Mouse (Mus musculus) intestine, embryonic 14.5 days (tissue): Measurements from ENCODE around the gene Atp1a3. TPM values are rescaled to one million over a fixed set of nuclear protein-coding genes. Genes with fewer than 3 reads are reported as not detected.

Experiments
- ATAC-seq: fragments of 200-750 bp; cut with Nextera tagmentation; replicated peaks from 2 replicates; pipeline ENCODE4 v1.8.0; 2017; ENCODE audit warnings: low read depth, moderate number of reproducible peaks, moderate TSS enrichment, moderate library complexity; ENCODE audit not compliant: low FRiP score, low TSS enrichment
- DNase-seq: peaks from one replicate; pipeline ENCODE4 v3.0.0-alpha.2; 2018; ENCODE audit warnings: low spot score
- H3K27ac ChIP-seq: fragments of 300-500 bp; sonication (generic); 2 replicates; pipeline ENCODE4 v1.5.1; 2014; ENCODE audit warnings: low read depth, mild to moderate bottlenecking, control low read depth
- H3K27me3 ChIP-seq: fragments of 300-500 bp; sonication (generic); replicated peaks from 2 replicates; pipeline ENCODE4 v1.6.1; 2014; ENCODE audit warnings: low read length, control low read depth; ENCODE audit not compliant: control insufficient read depth, insufficient read depth
- H3K36me3 ChIP-seq: fragments of 300-500 bp; sonication (generic); 2 replicates; pipeline ENCODE4 v1.6.1; 2014; ENCODE audit warnings: low read length, control low read depth; ENCODE audit not compliant: control insufficient read depth, insufficient read depth
- H3K4me1 ChIP-seq: fragments of 300-500 bp; sonication (generic); replicated peaks from 2 replicates; pipeline ENCODE4 v1.6.1; 2014; ENCODE audit warnings: low read length, control low read depth, mixed read lengths; ENCODE audit not compliant: control insufficient read depth, insufficient read depth
- H3K4me2 ChIP-seq: fragments of 300-500 bp; sonication (generic); 2 replicates; pipeline ENCODE4 v1.6.1; 2014; ENCODE audit warnings: low read length
- H3K4me3 ChIP-seq: fragments of 300-500 bp; sonication (generic); 2 replicates; pipeline ENCODE4 v1.5.1; 2014; ENCODE audit warnings: low read depth, low read length, control low read depth, mixed read lengths
- H3K9ac ChIP-seq: fragments of 300-500 bp; sonication (generic); 2 replicates; pipeline ENCODE4 v1.6.1; 2014; ENCODE audit warnings: mild to moderate bottlenecking, low read length
- H3K9me3 ChIP-seq: fragments of 300-500 bp; sonication (generic); 2 replicates; pipeline ENCODE4 v1.6.1; 2016; ENCODE audit warnings: low read length, control low read depth; ENCODE audit not compliant: control insufficient read depth
- WGBS: fragments of 180-500 bp; shearing (Covaris S2); extraction: QIAGEN DNeasy Blood & Tissue Kit; methylation state at CpG from one replicate; pipeline ENCODE4 v1.1.7; 2014; 5-methylcytosine and 5-hydroxymethylcytosine counted together
- polyA plus RNA-seq: library from polyadenylated mRNA; unstranded; fragments of >200 nt; fragmentation: Nextera tagmentation; extraction: Ambion mirVana; gene quantifications from 2 replicates; pipeline ENCODE4 v1.2.1, GENCODE M21; 2014

Gene Atp1a3
- polyA plus RNA-seq, 1 experiment from 2014 or later: 4.1 TPM

GRCm38 (mm10) chr7:24964897-24965535 lies 40.7 kb downstream of the Atp1a3 start:
- DNase-seq: peak; percentile 92
- no peak for ATAC-seq
- no peaks in the 10 kb centered on the region for H3K27me3 ChIP-seq
- H3K27ac ChIP-seq: no peak overlapping the region
- no peak overlapping the region for H3K9ac ChIP-seq
- no peaks in the 10 kb centered on the region for H3K4me1 ChIP-seq
- H3K4me3 ChIP-seq: no peak overlapping the region
- H3K36me3 ChIP-seq: no peaks in the 10 kb centered on the region
- no peak overlapping the region for H3K4me2 ChIP-seq
- 11% methylated on average over 5 of the region's 5 CpGs for WGBS
- no peaks in the 10 kb centered on the region for H3K9me3 ChIP-seq

GRCm38 (mm10) chr7:24964288-24964687 lies 41.5 kb downstream of the Atp1a3 start:
- ATAC-seq: no peak
- H3K4me2 ChIP-seq: no peak overlapping the region
- no peaks in the 10 kb centered on the region for H3K36me3 ChIP-seq
- no peak overlapping the region for H3K9ac ChIP-seq
- WGBS: 65% methylated on average over 2 of the region's 2 CpGs
- no peak for DNase-seq
- no peaks in the 10 kb centered on the region for H3K4me1 ChIP-seq
- no peaks in the 10 kb centered on the region for H3K9me3 ChIP-seq
- H3K27ac ChIP-seq: no peak overlapping the region
- H3K4me3 ChIP-seq: no peak overlapping the region
- H3K27me3 ChIP-seq: no peaks in the 10 kb centered on the region

GRCm38 (mm10) chr7:24955226-24955625 lies 50.5 kb downstream of the Atp1a3 start:
- 0 out of 2 replicates have a peak overlapping the region, but pooled peaks have one; percentile 11 for H3K9ac ChIP-seq
- ATAC-seq: no peak
- H3K4me3 ChIP-seq: peak overlapping the region; percentile 37

GRCm38 (mm10) chr7:24954450-24954849 lies 51.3 kb downstream of the Atp1a3 start:
- ATAC-seq: no peak
- 0 out of 2 replicates have a peak overlapping the region, but pooled peaks have one; percentile 12 for H3K9ac ChIP-seq
- H3K4me3 ChIP-seq: peak overlapping the region; percentile 37
- 0 out of 2 replicates have a peak, but pooled peaks cover 3% of the 10 kb centered on the region for H3K9me3 ChIP-seq
- no peaks in the 10 kb centered on the region for H3K36me3 ChIP-seq
- no peak overlapping the region for H3K27ac ChIP-seq
- H3K4me2 ChIP-seq: peak overlapping the region; percentile 60
- 0 out of 2 replicates have a peak, but pooled peaks cover 9% of the 10 kb centered on the region for H3K4me1 ChIP-seq
- peaks cover 76% of the 10 kb centered on the region for H3K27me3 ChIP-seq
- 2% methylated on average over 18 of the region's 30 CpGs for WGBS
- DNase-seq: no peak

More at GRCm38 (mm10) chr7:24955226-24955625, 50.5 kb downstream of the Atp1a3 start:
- Histone ChIP-seq H3K9me3 (0 out of 2 replicates have a peak, but pooled peaks cover 3% of the 10 kb centered on the region), H3K4me2 (peak overlapping the region; percentile 60), H3K27me3 (peaks cover 68% of the 10 kb centered on the region), H3K36me3 (no peaks in the 10 kb centered on the region), H3K27ac (no peak overlapping the region), H3K4me1 (0 out of 2 replicates have a peak, but pooled peaks cover 9% of the 10 kb centered on the region)
- 1% methylated on average over 32 of the region's 33 CpGs for WGBS
- DNase-seq: no peak

GRCm38 (mm10) chr7:24953966-24954365 lies 51.8 kb downstream of the Atp1a3 start:
- no peaks in the 10 kb centered on the region for H3K36me3 ChIP-seq
- ATAC-seq: no peak
- peaks cover 81% of the 10 kb centered on the region for H3K27me3 ChIP-seq
- 0 out of 2 replicates have a peak overlapping the region, but pooled peaks have one; percentile 12 for H3K9ac ChIP-seq
- peak overlapping the region; percentile 60 for H3K4me2 ChIP-seq
- H3K9me3 ChIP-seq: 0 out of 2 replicates have a peak, but pooled peaks cover 3% of the 10 kb centered on the region
- DNase-seq: no peak
- 0 out of 2 replicates have a peak, but pooled peaks cover 9% of the 10 kb centered on the region for H3K4me1 ChIP-seq
- H3K4me3 ChIP-seq: peak overlapping the region; percentile 37
- 1% methylated on average over 23 of the region's 24 CpGs for WGBS
- no peak overlapping the region for H3K27ac ChIP-seq

GRCm38 (mm10) chr7:24949958-24950623 lies 55.7 kb downstream of the Atp1a3 start:
- Histone ChIP-seq H3K36me3 (no peaks in the 10 kb centered on the region), H3K4me3 (no peak overlapping the region), H3K9me3 (no peaks in the 10 kb centered on the region), H3K27ac (no peak overlapping the region), H3K4me1 (0 out of 2 replicates have a peak, but pooled peaks cover 6% of the 10 kb centered on the region), H3K9ac (no peak overlapping the region), H3K4me2 (no peak overlapping the region), H3K27me3 (peaks cover 97% of the 10 kb centered on the region)
- 2% methylated on average over 8 of the region's 8 CpGs for WGBS
- peak; percentile 93 for DNase-seq
- ATAC-seq: peak; percentile 47

GRCm38 (mm10) chr7:24948774-24949173 lies 57.0 kb downstream of the Atp1a3 start:
- Histone ChIP-seq H3K9me3 (no peaks in the 10 kb centered on the region), H3K4me3 (no peak overlapping the region), H3K27me3 (peaks cover 97% of the 10 kb centered on the region), H3K4me1 (no peaks in the 10 kb centered on the region; the same call in 1 of the 2 replicates), H3K9ac (no peak overlapping the region), H3K4me2 (no peak overlapping the region), H3K36me3 (no peaks in the 10 kb centered on the region), H3K27ac (no peak overlapping the region)
- 3% methylated on average over 29 of the region's 29 CpGs for WGBS
- no peak for ATAC-seq
- DNase-seq: no peak

GRCm38 (mm10) chr7:24947316-24948048 lies 58.3 kb downstream of the Atp1a3 start:
- Histone ChIP-seq H3K27ac (no peak overlapping the region), H3K4me1 (no peaks in the 10 kb centered on the region; the same call in 1 of the 2 replicates), H3K36me3 (no peaks in the 10 kb centered on the region), H3K4me2 (no peak overlapping the region), H3K9ac (no peak overlapping the region), H3K9me3 (no peaks in the 10 kb centered on the region), H3K4me3 (no peak overlapping the region), H3K27me3 (peaks cover 100% of the 10 kb centered on the region)
- 2% methylated on average over 7 of the region's 7 CpGs for WGBS
- ATAC-seq (no peak), DNase-seq (no peak)
